Mouse (Mus musculus): ENCODE data around the gene Eps8. TPM values are rescaled to one million over a fixed set of nuclear protein-coding genes. Genes with fewer than 3 reads are reported as not detected.

Eps8 gene
- total RNA-seq, 2 experiments from 2014 or later = 35.6 to 43.2 TPM

DNA sequence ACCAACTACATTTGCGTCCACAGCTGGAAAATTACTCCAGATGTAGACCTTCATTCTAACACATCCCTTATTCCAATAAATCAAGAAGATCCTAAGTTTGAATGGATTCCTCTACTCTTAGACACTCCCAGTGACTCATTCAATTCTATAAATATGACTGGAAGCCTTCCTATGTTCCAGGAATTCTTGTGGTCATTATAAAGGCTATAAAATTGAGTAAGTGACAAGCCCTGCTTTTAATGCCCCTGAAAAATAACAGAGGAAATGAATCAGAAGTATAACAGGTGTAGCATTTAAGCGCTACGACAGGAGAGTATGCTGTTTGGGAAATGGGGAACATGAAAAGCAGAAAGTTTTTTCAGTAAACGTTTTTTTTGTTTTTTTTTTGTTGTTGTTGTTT is 139.8 kb downstream of the Eps8 start:
- DNase-seq = no peak

DNA sequence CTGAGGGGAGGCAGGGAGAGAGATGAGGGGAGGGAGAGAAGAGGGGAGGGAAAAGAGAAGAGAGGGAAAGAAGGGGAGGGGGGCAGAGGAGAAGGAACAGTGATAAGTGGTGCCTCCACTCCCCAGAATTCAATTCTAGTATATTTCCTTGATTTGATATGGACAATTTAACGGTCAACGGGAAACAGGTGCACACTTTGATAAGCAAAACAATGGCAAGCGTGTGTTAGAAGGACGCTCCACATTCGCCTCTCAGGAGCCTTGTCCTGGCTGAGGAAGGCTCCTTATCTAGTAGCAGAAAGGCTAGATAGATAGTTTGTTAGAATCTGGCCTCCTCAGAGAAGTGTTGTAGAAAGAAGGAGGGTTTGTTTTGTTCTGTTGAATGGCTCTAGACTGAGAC is 141.9 kb downstream of the Eps8 start:
- DNase-seq = no peak

DNA sequence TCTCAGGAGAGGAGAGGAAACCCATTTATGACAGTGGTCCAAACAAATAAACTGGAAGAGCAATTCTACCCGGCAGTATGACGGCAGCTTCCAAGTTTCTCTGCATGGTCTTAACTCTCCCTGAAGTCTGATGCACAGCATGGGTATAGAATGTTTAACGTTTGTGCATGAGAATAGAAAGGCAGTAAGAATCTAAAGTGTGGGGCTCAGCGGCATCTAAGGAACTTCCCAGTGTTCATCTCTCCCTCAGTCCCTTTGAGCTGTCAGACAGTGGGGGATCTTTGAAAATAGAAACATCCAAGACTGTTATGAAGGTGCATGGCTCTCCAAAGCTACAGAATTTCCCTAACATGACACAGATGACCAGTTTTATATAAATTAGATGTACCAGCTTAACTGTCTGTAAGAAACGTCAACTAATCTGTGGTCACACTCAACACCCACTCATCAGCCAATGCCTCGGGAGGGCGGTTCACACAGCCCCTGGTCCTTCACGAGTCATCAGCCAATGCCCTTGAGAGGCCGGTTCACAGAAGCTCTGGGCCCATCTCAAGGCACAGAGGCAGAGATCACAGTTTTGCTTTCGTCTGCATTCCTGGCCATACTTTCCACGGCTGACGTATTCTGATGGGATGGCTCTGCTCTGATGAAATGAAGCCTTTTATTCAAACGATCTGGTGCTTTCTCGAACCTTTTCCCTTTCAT is 145.2 kb downstream of the Eps8 start:
- DNase-seq = peak; percentile 41 to 46

DNA sequence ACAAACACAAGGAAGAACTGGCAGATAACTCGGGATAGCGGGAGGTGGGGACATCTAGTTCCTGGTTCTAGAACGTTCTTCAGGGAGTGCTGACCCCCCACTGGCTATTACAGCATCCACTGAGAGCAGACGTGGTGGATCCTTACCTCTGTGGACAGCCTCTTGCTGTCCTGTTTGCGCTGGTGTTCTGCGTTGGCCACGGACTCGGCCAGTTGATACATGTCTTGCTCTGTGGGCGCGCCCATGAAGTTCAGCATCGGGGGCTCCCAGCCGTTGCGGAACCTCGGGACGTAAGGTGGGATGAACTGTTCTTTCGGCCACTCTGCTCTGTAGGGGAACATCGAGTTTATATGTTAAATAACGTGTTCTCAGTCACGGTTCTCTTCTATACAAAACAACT is 145.7 kb downstream of the Eps8 start:
- no peak for DNase-seq

DNA sequence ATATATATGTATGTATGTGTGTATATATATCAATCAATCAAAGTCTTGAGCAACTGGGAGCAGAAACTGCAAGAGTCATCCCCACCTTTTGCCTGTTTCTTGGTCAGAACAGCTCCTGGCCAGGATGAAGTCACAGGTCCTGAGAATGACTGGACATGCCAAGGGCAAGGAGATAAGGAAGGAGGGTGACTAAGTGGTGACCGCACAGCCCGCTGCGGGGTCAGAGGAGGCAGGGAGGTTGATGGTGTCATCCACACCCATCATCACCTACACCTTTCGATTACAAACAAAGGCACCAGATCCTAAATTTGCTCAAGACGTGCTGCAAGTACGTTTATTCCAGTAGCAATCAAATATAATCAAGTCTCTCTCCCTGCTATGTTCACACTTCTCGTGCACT is 148.1 kb downstream of the Eps8 start:
- peak; percentile 39 to 40 for DNase-seq

DNA sequence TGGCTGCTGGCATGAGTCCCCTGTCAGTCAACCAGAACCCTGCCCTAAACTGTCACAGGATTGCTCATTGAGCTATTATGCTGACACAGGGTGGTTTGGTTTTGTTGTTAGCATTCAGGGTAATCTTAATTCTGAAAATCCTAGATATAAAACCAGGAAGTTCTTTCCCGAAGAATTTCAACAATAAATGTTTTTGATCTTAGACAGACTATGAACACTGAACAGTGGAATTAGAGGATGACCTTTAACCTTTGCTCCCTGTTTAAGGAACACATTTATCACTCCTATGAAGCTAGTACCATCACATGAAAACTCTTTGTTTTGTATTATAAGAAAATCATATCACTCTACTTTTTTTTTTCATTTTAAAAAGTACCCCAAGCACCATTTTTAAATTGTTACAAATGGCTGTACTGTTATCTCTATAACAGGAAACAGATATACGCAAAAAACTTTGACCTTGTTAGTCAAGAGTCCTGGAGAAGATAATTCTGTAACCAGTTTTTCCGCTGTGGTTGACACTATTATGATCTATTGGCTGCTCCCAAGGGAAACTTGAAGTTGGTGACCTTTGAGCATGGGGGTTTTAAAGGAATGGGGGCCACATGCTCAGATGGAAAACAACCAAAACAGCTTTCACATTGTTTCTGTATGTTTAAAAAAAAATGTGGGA is 149.0 kb downstream of the Eps8 start:
- no peak for DNase-seq

DNA sequence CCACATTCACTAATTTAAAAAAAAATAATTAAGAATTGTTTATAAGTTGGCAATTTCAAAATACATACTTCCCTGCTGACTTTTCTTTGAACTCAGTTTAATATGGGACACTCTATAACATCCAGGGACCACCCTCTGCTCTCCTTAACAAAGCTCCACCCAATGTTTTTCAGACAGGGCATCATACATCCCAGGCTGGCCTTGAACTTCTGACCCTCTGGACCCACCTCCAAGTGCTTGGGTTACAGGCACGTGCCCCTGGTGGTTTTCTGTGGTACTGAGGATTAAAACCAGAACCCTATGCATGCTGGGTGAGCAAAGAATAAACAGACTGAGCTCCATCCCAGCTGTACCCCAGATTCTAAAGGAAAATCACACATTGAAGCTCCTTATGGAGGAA is 150.6 kb downstream of the Eps8 start:
- no peak for DNase-seq

DNA sequence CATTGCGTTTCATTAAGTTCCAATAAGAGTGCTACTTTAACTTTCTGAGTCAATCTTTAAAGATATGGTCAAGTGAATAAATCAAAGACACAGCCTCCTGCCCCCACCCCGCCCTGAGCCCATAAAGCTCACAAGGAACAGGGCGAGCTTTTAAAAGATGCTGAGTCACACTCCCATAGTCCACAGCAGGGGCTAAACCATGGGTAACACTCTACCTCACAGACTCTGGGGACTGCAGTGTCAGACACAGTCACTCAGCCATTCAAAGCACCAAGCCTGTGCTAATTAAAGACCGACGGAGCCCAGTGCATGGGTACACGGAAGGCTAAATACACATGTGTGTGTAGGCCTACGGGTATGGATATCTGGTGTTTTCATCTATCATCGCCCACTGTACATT is 151.2 kb downstream of the Eps8 start:
- peak in 1 of 2 experiments; percentile 22 for DNase-seq

DNA sequence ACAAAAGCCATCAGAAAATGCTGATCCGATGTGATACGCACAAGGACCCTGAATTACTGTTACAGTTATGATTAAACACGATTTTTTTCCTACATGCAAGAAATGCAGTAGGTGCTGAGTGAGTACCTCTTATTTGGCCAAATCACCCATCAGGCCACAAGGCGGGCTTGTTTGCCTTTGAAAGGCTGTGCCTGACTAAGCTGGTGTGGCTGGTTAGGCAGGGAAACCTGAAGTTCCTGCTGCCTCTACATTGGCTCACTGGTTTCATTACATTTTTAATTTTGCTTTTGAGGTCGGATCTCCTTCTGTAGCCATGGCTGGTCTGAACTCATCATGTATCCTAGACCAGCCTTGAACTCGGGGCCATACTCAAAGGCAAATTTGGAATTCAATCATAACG is 151.7 kb downstream of the Eps8 start:
- no peak for DNase-seq

DNA sequence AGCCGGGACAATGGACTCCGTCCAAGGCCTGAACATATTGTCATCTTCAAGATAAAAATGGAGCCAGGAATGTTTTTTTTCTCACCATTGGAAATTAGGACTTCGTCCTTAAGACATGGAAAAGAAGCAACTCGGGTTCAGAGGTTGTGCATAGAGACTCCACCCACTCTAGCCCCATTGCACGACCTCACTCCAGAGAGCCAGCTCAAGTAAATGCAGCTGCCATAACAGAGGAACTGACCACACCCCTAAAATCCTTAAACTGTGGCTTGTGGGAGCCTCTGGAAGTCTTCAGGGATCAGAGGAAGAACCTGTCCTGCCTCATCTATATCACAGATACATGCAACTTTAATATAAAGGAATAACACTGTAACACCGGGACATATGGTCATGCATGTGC is 155.9 kb downstream of the Eps8 start:
- DNase-seq = no peak

DNA sequence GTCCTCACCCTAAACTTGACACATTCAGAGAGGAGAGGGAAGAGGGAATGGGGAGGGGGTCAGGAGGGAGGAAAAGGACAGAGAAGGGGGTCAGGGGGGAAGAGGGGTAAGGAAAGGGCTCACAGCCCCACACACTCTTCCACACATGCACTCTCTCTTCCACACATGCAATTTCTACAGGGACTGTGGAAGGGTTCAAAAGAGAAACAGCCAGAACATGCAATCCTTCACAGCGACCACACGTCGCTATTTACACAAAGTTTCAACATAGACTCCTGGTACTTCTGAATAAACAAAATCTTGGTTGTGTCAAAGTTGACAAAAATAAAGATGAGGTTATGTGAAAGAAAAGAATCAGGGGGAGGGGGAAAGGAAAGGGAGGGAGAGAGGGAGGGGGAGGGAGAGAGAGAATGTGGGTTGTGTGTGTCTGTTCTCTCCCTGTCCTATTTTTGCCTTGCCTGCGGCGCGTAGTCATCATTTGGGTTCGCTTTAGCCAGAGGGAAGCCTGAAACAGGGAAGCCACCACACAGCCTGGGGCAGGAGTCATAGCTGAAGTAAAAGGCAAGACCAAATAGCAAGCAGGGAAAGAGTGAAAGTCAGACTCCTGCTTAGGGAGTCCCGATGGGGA is 157.4 kb downstream of the Eps8 start:
- no peak for DNase-seq

DNA sequence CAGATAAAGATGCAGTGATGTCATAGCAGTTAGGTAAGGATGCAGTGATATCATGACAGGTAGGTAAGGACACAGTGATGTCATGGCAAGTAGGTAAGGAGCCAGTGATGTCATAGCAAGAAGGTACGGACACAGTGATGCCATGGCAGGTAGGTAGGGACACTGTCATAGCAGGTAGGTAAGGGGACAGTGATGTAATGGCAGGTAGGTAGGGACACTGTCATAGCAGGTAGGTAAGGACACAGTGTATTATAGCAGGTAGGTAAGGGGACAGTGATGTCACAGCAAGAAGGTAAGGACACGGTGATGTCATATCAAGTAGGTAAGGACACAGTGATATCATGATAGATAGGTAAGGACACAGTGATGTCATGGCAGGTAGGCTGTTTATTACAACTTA is 158.1 kb downstream of the Eps8 start:
- DNase-seq = no peak

DNA sequence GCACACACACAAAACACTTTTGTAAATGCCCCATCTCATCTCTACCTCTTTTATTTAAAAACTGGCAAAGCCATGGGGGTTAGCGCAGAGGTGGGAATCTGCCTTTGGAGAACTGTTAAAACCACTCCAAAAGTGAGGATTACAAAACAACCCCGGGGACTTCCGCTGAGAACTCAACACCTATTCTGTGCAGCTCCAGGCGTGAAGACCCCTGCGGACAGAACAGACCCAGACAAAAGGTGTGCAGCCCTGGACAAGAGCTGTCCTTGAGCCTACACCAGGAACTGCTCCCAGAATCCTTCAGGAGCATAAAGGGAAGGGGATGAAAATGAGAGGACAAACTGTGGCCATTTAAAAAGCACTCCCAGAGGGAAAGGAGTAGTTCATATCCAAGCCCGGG is 159.4 kb downstream of the Eps8 start:
- DNase-seq = no peak

DNA sequence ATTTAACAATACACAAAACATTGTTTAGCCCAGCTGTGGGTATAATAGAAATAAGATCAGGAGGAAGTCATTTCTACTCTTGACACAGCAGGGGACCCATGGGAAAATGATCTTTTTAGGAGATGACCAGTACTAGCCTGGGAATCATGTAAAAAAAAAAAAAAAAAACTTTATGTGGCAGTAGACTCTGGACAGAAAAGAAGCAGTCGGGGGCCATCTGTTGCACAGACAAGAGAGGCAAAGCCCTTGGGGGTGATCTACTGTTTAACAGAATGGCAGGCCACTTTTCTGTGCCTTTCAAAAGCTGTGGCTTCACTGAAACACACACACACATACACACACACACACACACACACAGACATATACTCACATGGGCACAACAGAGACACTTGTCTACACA is 159.9 kb downstream of the Eps8 start:
- DNase-seq = no peak

DNA sequence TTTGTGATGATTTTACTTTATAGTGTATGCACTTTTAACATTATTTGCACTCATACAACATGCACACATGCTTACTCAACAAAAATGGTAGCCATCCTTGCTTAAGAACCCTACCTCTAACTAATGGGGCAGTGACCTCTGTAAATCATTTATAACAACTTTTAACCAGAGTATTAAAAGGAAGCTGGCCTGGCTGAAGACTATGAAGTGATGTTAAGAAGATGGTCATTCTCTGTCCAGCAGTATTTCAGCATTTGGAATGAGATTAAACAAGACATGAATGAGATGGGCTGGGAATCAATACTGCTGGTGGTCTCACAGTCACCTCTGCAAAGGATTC is 160.6 kb downstream of the Eps8 start:
- DNase-seq = no peak

DNA sequence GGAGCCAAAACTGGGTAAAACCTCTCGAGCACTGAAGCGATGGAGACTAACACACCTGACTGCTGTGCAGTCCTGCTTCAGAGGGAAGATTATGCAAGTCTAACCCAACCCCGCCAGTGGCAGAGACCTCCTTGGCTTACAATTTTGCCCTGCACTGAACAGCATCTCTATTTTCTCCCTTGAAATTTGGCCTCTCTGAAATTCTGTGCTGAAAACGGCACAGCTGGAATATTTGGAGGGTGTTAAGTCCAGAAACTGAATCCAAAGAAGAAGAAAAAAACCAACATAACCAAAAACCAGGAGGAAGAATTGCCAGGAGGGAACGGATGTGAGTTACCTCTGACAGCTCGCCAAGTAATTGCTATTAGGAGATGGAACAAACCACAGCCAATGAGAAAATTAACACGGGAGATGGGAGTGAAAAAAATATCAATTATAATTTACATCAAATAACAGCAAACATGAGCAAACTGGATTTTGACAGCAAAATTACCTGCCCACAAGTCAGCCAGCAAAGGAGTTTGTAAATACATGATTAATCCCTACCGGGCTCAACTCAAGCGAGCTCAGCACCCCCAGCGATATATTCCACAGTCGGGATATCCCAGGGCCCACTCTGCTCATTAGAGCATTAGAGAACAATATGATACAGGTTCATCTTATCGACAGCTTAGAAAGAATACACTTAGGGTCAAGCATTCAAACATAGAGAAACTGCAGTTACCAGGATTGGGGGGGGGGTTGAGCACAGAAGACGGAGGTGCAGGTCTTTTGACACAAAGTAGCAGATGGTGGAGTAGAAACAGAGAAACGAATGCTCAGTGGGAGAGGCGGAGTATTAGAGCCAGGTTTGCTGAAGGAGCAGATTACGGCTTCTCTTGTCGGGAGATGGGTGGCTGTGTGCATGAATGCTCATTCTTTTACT is 161.2 kb downstream of the Eps8 start:
- no peak for DNase-seq

DNA sequence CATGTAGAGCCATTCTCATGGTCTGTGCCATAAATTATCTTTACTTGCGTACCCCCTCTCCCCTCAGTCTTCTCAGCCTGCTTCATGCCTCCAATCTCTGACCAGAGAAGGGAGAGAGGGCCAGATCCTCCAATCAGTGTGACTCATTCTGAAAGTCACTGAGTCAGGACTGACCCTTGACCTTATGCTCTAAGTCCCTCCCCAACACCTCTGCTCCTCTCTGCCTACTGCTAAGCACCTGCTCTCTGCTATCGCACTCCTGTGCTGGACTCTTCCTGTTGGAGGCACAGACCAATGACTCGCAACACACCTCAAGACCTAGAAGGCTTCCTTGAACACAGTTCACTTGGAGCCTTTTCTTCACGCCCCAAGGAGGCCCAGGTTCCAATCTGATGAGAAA is 162.1 kb downstream of the Eps8 start:
- DNase-seq = no peak

DNA sequence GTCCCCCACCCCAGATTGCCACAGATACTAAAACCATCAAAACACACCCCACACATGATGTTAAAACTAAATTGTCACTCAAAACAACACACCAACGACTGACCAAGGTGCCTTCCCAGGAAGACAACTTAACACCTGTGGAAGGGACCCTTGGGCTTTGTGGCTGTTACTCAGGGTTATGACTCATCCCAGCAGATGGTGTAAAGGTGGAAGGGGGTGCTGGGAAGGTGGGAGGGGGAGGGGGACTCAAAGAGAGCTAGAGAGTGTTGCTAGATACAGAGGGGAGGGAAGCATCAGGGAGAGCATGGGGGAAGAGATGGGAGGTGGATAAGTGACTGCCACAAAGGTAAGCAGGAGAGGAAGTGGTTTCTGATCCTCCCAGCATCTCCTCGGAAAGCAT is 163.0 kb downstream of the Eps8 start:
- no peak for DNase-seq

DNA sequence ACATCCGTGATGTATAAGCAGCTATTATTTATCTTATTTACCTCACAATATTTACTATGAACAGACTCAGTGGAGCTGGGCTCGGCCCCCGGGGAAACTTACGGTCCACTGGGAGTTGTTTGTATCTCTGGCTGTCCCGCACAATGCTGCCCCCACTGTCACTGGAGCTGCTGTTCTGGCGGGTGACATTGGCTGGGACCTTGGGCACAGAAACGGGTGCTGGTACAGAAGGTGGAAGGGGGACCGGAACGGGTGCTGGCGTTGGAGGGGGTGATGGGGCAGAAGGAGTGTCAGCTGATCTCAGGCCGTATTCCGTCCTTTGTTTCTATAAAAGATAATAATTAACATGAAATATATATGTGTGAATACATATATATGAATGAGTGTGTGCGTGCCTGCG is 164.6 kb downstream of the Eps8 start:
- no peak for DNase-seq

DNA sequence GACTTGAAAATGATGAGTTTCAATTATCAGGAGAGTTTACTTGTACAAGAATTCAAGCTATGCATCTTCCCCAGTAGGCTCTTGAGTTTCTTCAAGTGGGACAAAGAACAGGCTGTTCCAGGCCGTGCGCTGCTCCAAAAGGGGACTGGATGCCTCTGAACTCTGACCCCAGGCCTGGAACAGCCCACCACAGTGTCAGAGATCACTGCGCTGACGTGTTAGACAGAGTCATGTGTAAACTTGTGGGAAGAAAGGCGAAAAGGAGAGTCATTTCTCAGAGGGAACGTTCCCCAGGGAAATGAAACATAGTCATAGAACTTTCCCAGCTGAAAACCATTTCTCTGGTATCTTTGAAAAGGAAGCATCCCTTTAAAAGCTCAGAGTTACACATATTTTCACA is 167.2 kb downstream of the Eps8 start:
- peak in 1 of 2 experiments; percentile 13 for DNase-seq

DNA sequence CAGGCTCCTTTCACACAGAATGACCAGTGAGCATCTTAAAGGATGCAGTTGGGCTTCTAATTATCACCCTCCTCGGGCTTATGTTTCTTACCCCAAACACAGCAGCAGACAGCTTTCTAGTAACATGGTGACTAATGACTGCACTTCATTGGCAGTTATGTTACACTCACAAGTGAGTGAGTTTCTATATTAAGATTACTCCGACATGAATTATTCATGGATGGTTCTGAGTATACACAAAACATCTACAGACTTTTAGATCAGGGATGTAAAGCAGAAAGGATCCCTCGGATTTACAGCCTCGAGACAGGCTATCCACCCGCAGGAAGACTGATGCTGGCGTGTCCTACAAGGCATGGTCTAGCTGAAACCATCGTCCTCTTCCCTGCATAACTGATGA is 171.8 kb downstream of the Eps8 start:
- no peak for DNase-seq

DNA sequence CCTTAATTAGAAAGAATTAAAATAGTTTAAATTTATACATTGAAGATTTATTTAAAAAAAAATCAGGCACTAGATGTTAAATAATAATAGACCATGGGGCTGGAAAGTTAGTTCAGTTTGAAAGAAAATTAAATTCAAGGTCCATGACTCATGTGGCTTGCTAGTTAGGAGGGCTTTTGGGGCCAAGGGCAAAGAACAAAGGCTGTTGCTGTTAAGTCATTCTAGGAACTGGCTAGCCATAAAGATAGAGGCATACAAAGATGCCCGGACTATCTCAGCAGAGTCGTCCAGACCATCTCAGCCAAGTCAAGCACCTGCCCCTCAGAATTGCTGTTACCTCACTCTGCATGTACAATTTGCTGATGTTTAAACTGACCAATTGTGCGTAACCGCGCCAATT is 179.0 kb downstream of the Eps8 start:
- peak in 1 of 2 experiments; percentile 18 for DNase-seq

DNA sequence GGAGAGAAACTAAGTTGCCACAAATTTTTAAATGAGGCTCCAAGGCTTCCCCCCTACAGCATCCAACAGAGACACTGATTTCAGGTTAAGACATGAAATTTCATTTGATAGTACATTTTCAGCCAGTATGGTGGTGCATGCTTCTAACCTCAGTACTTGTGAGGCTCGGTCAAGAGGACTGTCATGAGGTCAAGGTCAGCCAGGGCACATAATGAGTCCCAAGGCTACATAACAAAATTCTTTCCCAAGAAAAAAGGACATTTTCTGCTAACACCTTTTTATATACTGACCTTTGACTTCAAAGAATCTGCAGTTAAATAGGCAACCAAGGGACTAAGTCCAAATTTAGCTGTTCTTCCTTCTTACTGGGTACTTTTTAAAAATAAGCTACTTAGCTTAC is 181.2 kb downstream of the Eps8 start:
- no peak for DNase-seq

All from adrenal gland, postnatal 36 days (tissue).